ENCODE assay signal across 10 mouse cellular contexts in genomic region chr3:35332534-35333272, GRCm38 (mm10).
DNase-seq lines count a peak whose midpoint lies in the region; ATAC-seq lines count a peak whose summit lies in the region.
"Had no signal": no experiment of that assay in that cellular context is flagged by ENCODE, and none has a peak within 500 bp of the region (broad histone marks: within the 10 kb centered on the region; RNA-seq: fewer than 3 reads in every experiment).

No protein-coding gene starts in this region.

- peak overlapping the region; percentile 34; the same call in 1 of the 2 replicates for H3K4me2 ChIP-seq in heart, embryonic 16.5 days (ENCODE audit: low read depth, low read length)
- H3K4me2 ChIP-seq in embryonic facial prominence, embryonic 13.5 days = peak overlapping the region; percentile 41
- peak overlapping the region; percentile 41 for H3K4me2 ChIP-seq in hindbrain, embryonic 16.5 days (ENCODE audit: low read length)
- no peak overlapping the region for H3K4me2 ChIP-seq in liver, embryonic 12.5 days

- H3K4me3 ChIP-seq in heart, embryonic 16.5 days (ENCODE audit: low read length) = no peak overlapping the region
- H3K4me3 ChIP-seq in embryonic facial prominence, embryonic 13.5 days = no peak overlapping the region
- no peak overlapping the region for H3K4me3 ChIP-seq in hindbrain, embryonic 16.5 days (ENCODE audit: low read length)
- H3K4me3 ChIP-seq in liver, embryonic 12.5 days = no peak overlapping the region

- H3K27ac ChIP-seq in heart, embryonic 16.5 days (ENCODE audit: low read length) = no peak overlapping the region
- no peak overlapping the region for H3K27ac ChIP-seq in embryonic facial prominence, embryonic 13.5 days
- H3K27ac ChIP-seq in hindbrain, embryonic 16.5 days (ENCODE audit: low read depth, low read length) = no peak overlapping the region
- no peak overlapping the region for H3K27ac ChIP-seq in liver, embryonic 12.5 days

- no peaks in the 10 kb centered on the region for H3K36me3 ChIP-seq in heart, embryonic 16.5 days (ENCODE audit: control insufficient read depth, insufficient read depth)
- H3K36me3 ChIP-seq in embryonic facial prominence, embryonic 13.5 days = no peaks in the 10 kb centered on the region
- no peaks in the 10 kb centered on the region for H3K36me3 ChIP-seq in hindbrain, embryonic 16.5 days (ENCODE audit: control insufficient read depth, insufficient read depth, low read length)
- no peaks in the 10 kb centered on the region for H3K36me3 ChIP-seq in liver, embryonic 12.5 days

- H3K9ac ChIP-seq in heart, embryonic 16.5 days (ENCODE audit: low read length) = no peak overlapping the region
- no peak overlapping the region for H3K9ac ChIP-seq in embryonic facial prominence, embryonic 13.5 days
- no peak overlapping the region for H3K9ac ChIP-seq in hindbrain, embryonic 16.5 days (ENCODE audit: low read depth, low read length)
- H3K9ac ChIP-seq in liver, embryonic 12.5 days = no peak overlapping the region
- H3K9ac ChIP-seq: liver, postnatal 0 days had no signal

- peaks cover 9% of the 10 kb centered on the region; the same call in 1 of the 2 replicates for H3K27me3 ChIP-seq in heart, embryonic 16.5 days (ENCODE audit: control insufficient read depth, insufficient read depth, low read length)
- H3K27me3 ChIP-seq in embryonic facial prominence, embryonic 13.5 days = peaks cover 8% of the 10 kb centered on the region; the same call in 1 of the 2 replicates
- H3K27me3 ChIP-seq in hindbrain, embryonic 16.5 days (replicated peaks; ENCODE audit: control insufficient read depth, insufficient read depth, low read length) = no peaks in the 10 kb centered on the region; the same call in 1 of the 2 replicates
- peaks cover 7% of the 10 kb centered on the region for H3K27me3 ChIP-seq in liver, embryonic 12.5 days (replicated peaks)

- H3K4me1 ChIP-seq in heart, embryonic 16.5 days (ENCODE audit: control insufficient read depth, insufficient read depth, low read length) = no peaks in the 10 kb centered on the region
- H3K4me1 ChIP-seq in embryonic facial prominence, embryonic 13.5 days = peaks cover 9% of the 10 kb centered on the region
- peaks cover 8% of the 10 kb centered on the region for H3K4me1 ChIP-seq in hindbrain, embryonic 16.5 days (ENCODE audit: control insufficient read depth, insufficient read depth, low read depth, low read length)
- no peaks in the 10 kb centered on the region for H3K4me1 ChIP-seq in liver, embryonic 12.5 days

- no peak for ATAC-seq in heart, embryonic 16.5 days (replicated peaks; ENCODE audit: extremely low read depth, insufficient read depth, low FRiP score)
- ATAC-seq in embryonic facial prominence, embryonic 13.5 days (ENCODE audit: insufficient number of reproducible peaks, insufficient read depth, low FRiP score, low TSS enrichment, low read depth) = no peak
- peak; percentile 83 for ATAC-seq in hindbrain, embryonic 16.5 days
- no peak for ATAC-seq in liver, embryonic 12.5 days
- ATAC-seq: liver, postnatal 0 days had no signal

- no peaks in the 10 kb centered on the region for H3K9me3 ChIP-seq in heart, embryonic 16.5 days (replicated peaks; ENCODE audit: control insufficient read depth, low read length)
- no peaks in the 10 kb centered on the region for H3K9me3 ChIP-seq in embryonic facial prominence, embryonic 13.5 days
- no peaks in the 10 kb centered on the region for H3K9me3 ChIP-seq in hindbrain, embryonic 16.5 days (ENCODE audit: control insufficient read depth, low read length)
- H3K9me3 ChIP-seq in liver, embryonic 12.5 days (replicated peaks) = no peaks in the 10 kb centered on the region

- WGBS in heart, embryonic 16.5 days = 32% methylated on average over 18 of the region's 18 CpGs
- 17% methylated on average over 18 of the region's 18 CpGs for WGBS in embryonic facial prominence, embryonic 13.5 days
- WGBS in hindbrain, embryonic 16.5 days = 9% methylated on average over 18 of the region's 18 CpGs
- WGBS in liver, embryonic 12.5 days (ENCODE audit: insufficient replicate concordance) = 27% methylated on average over 18 of the region's 18 CpGs

- DNase-seq in heart, postnatal 4 days = no peak
- peak; percentile 42 for DNase-seq in neural tube, embryonic 10.5 days (ENCODE audit: extremely low spot score, low spot score)
- no peak for DNase-seq in adrenal gland, postnatal 36 days
- DNase-seq in spleen, postnatal 14 days (ENCODE audit: low spot score in 2 of 2) = no peak
- DNase-seq: liver, postnatal 0 days; thymus, postnatal 14 days had no signal
